Mouse (Mus musculus): ENCODE results near the gene Pdzd3. TPM values are rescaled to one million over a fixed set of nuclear protein-coding genes. Genes with fewer than 3 reads are reported as not detected.

Gene Pdzd3
- polyA plus RNA-seq, 1 experiment from 2014 or later, result 0.13 TPM

DNA sequence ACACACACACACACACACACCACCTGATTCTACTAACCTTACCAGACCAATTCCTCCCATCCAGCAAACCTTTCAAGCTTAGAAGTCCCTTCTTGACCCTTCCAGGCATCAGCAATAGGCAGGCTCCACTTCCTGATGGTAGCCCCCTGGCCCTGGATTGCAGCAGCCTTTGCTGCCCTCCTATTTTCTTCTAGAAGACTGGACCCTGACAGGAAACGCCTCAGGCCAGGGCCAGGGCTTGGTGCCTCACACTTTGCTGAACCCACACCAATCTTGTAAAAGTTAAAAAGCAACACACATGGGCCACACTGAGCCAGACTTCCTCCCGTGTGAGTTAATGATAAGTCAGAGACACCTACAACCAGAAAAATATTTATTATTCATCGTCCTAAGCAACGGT is 14.1 kb downstream of the Pdzd3 start:
- no peak for DNase-seq (ENCODE audit: low spot score)
- TF ChIP-seq CTCF (IDR thresholded peaks at IDR 0.05), result no peak
- TF ChIP-seq EP300 (IDR thresholded peaks at IDR 0.05), result no peak
- Histone ChIP-seq H3K36me3 (ENCODE audit: insufficient read depth, low read length) (no peaks in the 10 kb centered on the region), H3K4me3 (ENCODE audit: low read depth, low read length) (no peak overlapping the region), H3K9ac (replicated peaks; ENCODE audit: low read depth) (no peak overlapping the region), H3K27ac (ENCODE audit: low read length) (no peak overlapping the region), H3K4me2 (replicated peaks; ENCODE audit: low read depth, low read length) (no peak overlapping the region), H3K4me1 (ENCODE audit: insufficient read depth, low read depth, low read length) (no peaks in the 10 kb centered on the region), H3K27me3 (replicated peaks; ENCODE audit: insufficient read depth, low read length) (no peaks in the 10 kb centered on the region), H3K9me3 (ENCODE audit: low read length) (no peaks in the 10 kb centered on the region)
- WGBS, result 71% methylated on average over 4 of the region's 4 CpGs
- ATAC-seq, result no peak

DNA sequence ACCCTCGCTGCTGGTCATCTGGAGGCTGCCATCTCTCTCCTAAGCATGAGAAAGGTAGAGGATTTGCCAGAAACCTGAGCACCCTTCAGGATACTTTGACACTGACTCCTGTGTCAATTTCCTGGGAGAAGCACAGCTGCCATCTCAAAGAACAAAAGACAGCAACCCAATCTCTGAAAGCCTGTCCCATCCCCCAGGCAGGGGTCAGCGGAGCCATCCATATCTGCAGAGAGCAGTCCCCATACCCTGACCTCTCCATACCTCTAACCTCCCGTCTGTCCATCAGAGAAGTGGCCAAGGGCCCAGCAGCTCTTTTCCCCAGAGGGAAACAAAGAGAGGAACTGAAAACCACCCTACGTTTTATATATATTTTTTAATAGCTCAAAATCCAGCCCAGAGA is 14.7 kb downstream of the Pdzd3 start:
- Histone ChIP-seq H3K4me2 (replicated peaks; ENCODE audit: low read depth, low read length) (no peak overlapping the region), H3K4me3 (ENCODE audit: low read depth, low read length) (no peak overlapping the region), H3K36me3 (ENCODE audit: insufficient read depth, low read length) (no peaks in the 10 kb centered on the region), H3K9ac (replicated peaks; ENCODE audit: low read depth) (no peak overlapping the region), H3K9me3 (ENCODE audit: low read length) (no peaks in the 10 kb centered on the region), H3K27me3 (replicated peaks; ENCODE audit: insufficient read depth, low read length) (no peaks in the 10 kb centered on the region), H3K27ac (ENCODE audit: low read length) (no peak overlapping the region), H3K4me1 (ENCODE audit: insufficient read depth, low read depth, low read length) (0 out of 2 replicates have a peak, but pooled peaks cover 5% of the 10 kb centered on the region)
- TF ChIP-seq CTCF (IDR thresholded peaks at IDR 0.05), result no peak
- no peak for TF ChIP-seq EP300 (IDR thresholded peaks at IDR 0.05)
- DNase-seq (ENCODE audit: low spot score), result no peak
- ATAC-seq, result no peak
- WGBS, result 62% methylated on average over 4 of the region's 4 CpGs

DNA sequence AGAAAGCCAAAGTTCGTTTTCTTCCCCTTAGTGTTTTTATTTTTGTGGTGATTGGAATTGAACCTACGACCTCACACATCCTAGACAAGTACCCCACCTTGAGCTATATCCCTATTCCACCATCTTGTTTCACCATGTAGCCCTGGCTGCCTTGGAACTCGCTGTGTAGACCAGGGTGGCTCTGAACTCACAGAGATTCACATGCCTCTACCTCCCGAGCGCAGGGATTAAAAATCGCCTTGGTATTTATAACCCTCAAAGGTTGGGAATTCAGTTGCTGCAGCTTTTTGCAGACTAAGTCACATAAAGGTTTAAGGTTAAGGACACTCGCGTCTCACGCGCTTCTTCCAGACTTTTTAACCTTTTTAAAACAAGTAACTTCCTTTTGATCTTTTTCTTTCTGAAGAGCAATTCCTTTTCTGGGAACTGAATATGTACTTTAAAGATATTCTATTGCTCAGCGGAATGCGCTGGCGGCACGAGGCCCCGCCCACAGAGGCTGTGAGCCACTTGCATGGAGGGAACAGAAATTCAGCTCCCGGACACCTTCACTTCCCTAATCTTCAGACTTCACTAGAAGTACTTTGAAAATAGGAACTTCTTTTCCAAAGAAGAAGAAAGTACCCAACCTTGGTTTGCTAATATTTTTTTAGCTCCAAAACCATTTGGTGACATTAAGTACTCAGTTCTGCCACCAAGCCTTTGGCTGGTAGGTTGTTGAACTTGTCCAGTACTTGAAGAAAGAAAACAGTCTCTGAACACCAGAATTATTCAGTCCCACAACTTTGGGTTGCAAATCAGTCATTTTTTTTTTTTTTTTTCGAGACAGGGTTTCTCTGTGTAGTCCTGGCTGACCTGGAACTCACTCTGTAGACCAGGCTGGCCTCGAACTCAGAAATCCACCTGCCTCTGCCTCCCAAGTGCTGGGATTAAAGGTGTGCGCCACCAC is 16.5 kb downstream of the Pdzd3 start:
- Histone ChIP-seq H3K4me3 (ENCODE audit: low read depth, low read length) (peak overlapping the region; percentile 94), H3K9ac (replicated peaks; ENCODE audit: low read depth) (no peak overlapping the region), H3K27ac (ENCODE audit: low read length) (peak overlapping the region; percentile 85), H3K4me2 (replicated peaks; ENCODE audit: low read depth, low read length) (peak overlapping the region; percentile 54), H3K4me1 (ENCODE audit: insufficient read depth, low read depth, low read length) (0 out of 2 replicates have a peak, but pooled peaks cover 6% of the 10 kb centered on the region), H3K27me3 (replicated peaks; ENCODE audit: insufficient read depth, low read length) (no peaks in the 10 kb centered on the region), H3K36me3 (ENCODE audit: insufficient read depth, low read length) (no peaks in the 10 kb centered on the region), H3K9me3 (ENCODE audit: low read length) (no peaks in the 10 kb centered on the region)
- DNase-seq (ENCODE audit: low spot score), result peak; percentile 83
- ATAC-seq, result peak; percentile 21
- WGBS, result 14% methylated on average over 19 of the region's 19 CpGs
- TF ChIP-seq CTCF (IDR thresholded peaks at IDR 0.05) (no peak), EP300 (IDR thresholded peaks at IDR 0.05) (no peak)

DNA sequence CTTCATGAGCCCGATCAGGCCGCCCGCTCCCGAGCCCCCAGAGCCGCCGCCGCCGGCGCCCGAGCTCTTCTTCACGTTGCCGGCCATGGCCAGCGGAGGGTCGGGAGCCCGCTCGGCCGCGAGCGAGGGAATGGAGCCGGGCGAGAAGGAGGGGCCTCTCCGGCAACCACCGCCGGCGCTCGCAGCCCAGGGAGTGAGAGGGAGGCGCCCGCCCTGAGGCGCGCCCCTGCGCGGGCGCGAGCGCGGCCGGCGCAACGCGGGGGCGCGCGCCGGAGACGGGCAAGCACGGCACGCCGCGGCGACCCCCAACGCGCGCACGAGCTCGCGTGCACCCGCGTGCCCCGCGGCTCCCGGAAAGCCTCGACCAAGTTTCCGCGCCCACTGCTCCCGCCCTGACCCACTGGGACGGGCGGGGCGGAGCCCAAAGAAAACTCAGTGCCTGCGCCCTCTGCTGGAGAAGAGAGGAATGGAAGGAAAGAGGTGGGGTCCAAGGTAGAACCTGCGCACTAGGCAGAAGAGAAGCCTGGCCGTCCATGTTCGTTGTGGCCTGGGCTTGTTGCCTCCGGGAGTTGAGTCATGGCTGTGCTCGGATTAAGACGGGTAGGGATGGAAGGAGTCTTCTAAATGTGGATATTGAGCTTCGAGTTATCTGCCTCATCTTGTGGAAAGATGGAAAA is 17.3 kb downstream of the Pdzd3 start, which contains the start of gene Cbl:
TSS of gene Cbl (minus strand) at position 248 of the 677 bp plus-strand sequence.
- ATAC-seq (peak; percentile 96), DNase-seq (ENCODE audit: low spot score) (peak; percentile 98)
- peak within 1 kb of the TSS; percentile 90 for H3K27ac ChIP-seq (ENCODE audit: low read length)
- no peaks in the 10 kb centered on the region for H3K9me3 ChIP-seq (ENCODE audit: low read length)
- no peaks in the 10 kb centered on the region for H3K36me3 ChIP-seq (ENCODE audit: insufficient read depth, low read length)
- WGBS, result 2% methylated on average over 54 of the region's 76 CpGs
- H3K4me3 ChIP-seq (ENCODE audit: low read depth, low read length), result peak within 1 kb of the TSS; percentile 94
- TF ChIP-seq CTCF (IDR thresholded peaks at IDR 0.05) (peak; percentile 98), EP300 (IDR thresholded peaks at IDR 0.05) (0 out of 2 replicates have a peak, but pooled peaks have one; percentile 13)
- no peaks in the 10 kb centered on the region for H3K27me3 ChIP-seq (replicated peaks; ENCODE audit: insufficient read depth, low read length)
- peak within 1 kb of the TSS; percentile 73 for H3K4me2 ChIP-seq (replicated peaks; ENCODE audit: low read depth, low read length)
- 0 out of 2 replicates have a peak, but pooled peaks cover 6% of the 10 kb centered on the region for H3K4me1 ChIP-seq (ENCODE audit: insufficient read depth, low read depth, low read length)
- peak within 1 kb of the TSS; percentile 85 for H3K9ac ChIP-seq (replicated peaks; ENCODE audit: low read depth)

DNA sequence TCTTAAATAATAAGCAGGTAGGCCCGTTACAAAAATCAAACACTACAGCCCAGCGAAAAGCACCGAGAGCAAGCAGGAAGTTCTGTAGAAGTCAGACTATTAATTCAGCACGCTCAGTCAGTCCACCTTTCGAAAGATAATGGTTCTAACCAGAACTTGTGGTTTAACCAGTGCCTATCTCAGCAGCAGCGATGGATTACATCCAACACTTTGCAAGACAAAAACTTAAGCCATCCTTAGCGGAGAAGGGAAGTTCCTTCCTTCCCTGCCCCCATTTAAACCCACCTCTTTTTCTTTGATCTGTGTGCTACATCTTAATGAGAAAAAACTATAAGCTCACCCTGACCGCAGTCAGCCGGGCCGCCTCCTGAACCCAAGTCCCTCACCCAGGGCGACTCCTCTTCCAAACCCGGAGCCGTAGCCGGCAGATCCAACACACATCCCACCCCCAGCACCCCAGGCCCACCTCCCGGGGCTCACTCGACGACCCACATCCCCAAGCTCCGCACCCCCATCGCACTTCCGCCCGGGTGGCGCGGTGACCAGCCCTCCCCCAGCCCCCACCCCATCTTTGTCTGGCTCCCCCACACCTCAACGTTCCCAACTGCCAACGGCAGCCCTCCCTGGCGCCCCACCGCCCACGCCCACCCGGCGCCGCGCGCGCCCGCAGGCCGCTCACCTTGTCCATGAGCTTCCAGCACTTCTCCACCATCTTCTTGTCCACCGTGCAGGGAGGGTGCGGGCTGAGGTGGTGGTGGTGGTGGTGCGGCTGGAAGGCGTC is 18.1 kb downstream of the Pdzd3 start:
- Histone ChIP-seq H3K27me3 (replicated peaks; ENCODE audit: insufficient read depth, low read length) (no peaks in the 10 kb centered on the region), H3K4me1 (ENCODE audit: insufficient read depth, low read depth, low read length) (0 out of 2 replicates have a peak, but pooled peaks cover 6% of the 10 kb centered on the region), H3K4me2 (replicated peaks; ENCODE audit: low read depth, low read length) (peak overlapping the region; percentile 73), H3K36me3 (ENCODE audit: insufficient read depth, low read length) (no peaks in the 10 kb centered on the region), H3K27ac (ENCODE audit: low read length) (peak overlapping the region; percentile 90), H3K9ac (replicated peaks; ENCODE audit: low read depth) (peak overlapping the region; percentile 85), H3K4me3 (ENCODE audit: low read depth, low read length) (peak overlapping the region; percentile 94), H3K9me3 (ENCODE audit: low read length) (no peaks in the 10 kb centered on the region)
- TF ChIP-seq EP300 (IDR thresholded peaks at IDR 0.05) (no peak), CTCF (IDR thresholded peaks at IDR 0.05) (no peak)
- 2% methylated on average over 36 of the region's 40 CpGs for WGBS
- peak; percentile 46 for ATAC-seq
- peak; percentile 39 for DNase-seq (ENCODE audit: low spot score)

Measured in lung, postnatal 0 days (tissue).